Mouse (Mus musculus) stomach, postnatal 0 days (tissue): Measurements from ENCODE around the gene Tubb4b.

Source experiments
- CTCF ChIP-seq: IDR thresholded peaks from 2 replicates; pipeline ENCODE4 v1.5.1; 2016; ENCODE audit warnings: antibody characterized with exemption, low read depth, mild to moderate bottlenecking, moderate library complexity
- EP300 ChIP-seq: optimal IDR thresholded peaks from 2 replicates; pipeline ENCODE3; 2016; ENCODE audit warnings: antibody characterized with exemption

GRCm38 (mm10) chr2:25214444-25214843, 10.1 kb downstream of the Tubb4b start, which contains the start of gene Stpg3:
- TF ChIP-seq CTCF (no peak), EP300 (no peak)
